Mouse (Mus musculus): ENCODE data around the gene Fcamr. TPM values are rescaled to one million over a fixed set of nuclear protein-coding genes. Genes with fewer than 3 reads are reported as not detected.

Fcamr gene
- polyA plus RNA-seq, 1 experiment from 2014 or later: 0.67 TPM

DNA sequence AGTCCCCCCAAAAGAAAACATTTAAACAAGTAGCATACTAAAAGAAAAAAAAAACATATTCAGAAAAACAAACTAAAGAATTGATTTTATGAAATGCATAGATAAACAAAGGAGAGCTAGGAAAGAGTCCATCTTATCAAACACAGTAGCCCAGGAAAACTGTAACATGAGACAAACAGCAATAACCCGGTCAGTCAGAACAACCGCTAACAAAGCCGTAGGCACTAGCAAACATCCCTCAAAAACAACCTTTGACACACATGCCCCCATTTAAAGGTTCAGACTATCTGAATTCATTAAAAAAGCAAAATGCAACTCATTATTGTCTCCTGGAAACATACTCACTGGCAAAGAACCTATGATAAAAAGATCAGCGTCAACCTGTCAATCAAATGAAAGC lies 56.8 kb downstream of the Fcamr start:
- Histone ChIP-seq H3K27me3 (no peaks in the 10 kb centered on the region), H3K9me3 (replicated peaks) (no peaks in the 10 kb centered on the region), H3K9ac (no peak overlapping the region), H3K27ac (replicated peaks) (no peak overlapping the region), H3K4me3 (replicated peaks) (no peak overlapping the region), H3K4me2 (replicated peaks) (no peak overlapping the region), H3K36me3 (no peaks in the 10 kb centered on the region), H3K4me1 (no peaks in the 10 kb centered on the region)
- ATAC-seq (ENCODE audit: insufficient number of reproducible peaks, low FRiP score, low TSS enrichment, low read depth): no peak
- WGBS: 77% methylated on average over 4 of the region's 4 CpGs

DNA sequence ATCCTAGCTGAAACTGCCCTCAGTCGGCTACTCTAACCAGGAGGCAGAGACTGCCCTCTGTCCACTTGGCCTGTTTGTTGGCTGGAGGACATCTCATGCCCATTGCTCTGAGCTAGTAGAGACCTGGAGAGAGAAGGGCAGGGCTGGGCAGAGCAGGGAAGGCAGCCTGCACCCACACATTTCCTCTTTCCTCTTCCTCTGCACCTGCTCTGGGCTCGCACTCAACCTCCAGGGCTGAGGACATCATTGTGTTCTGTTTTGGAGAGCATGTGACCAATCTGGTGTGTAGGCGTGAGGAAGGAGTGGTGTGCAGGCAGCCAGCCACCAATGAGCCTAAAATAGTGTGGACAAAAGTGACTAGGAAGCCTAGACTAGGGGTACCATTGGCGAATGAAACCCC lies 63.5 kb downstream of the Fcamr start:
- Histone ChIP-seq H3K4me3 (replicated peaks) (no peak overlapping the region), H3K4me1 (no peaks in the 10 kb centered on the region), H3K27ac (replicated peaks) (no peak overlapping the region), H3K27me3 (no peaks in the 10 kb centered on the region), H3K9me3 (replicated peaks) (no peaks in the 10 kb centered on the region), H3K4me2 (replicated peaks) (no peak overlapping the region), H3K9ac (no peak overlapping the region), H3K36me3 (no peaks in the 10 kb centered on the region)
- WGBS: 87% methylated on average over 4 of the region's 4 CpGs
- ATAC-seq (ENCODE audit: insufficient number of reproducible peaks, low FRiP score, low TSS enrichment, low read depth): no peak

Other genes starting within 250 kb of the Fcamr start
- gene Zp3r, start 171.3 kb upstream of the Fcamr start, polyA plus RNA-seq (2015; fragmentation: Nextera tagmentation; extraction: Ambion mirVana): not detected in 2 replicates
- not detected in 2 replicates for gene C4bp, start 139.3 kb upstream of the Fcamr start, polyA plus RNA-seq (2015; fragmentation: Nextera tagmentation; extraction: Ambion mirVana)
- not detected in 2 replicates for gene Gm29427, start 85.1 kb upstream of the Fcamr start, polyA plus RNA-seq (2015; fragmentation: Nextera tagmentation; extraction: Ambion mirVana)
- gene Yod1, start 83.6 kb upstream of the Fcamr start, polyA plus RNA-seq (2015; fragmentation: Nextera tagmentation; extraction: Ambion mirVana): 11.8 and 14.9 TPM in 2 replicates
- 9.2 and 10.1 TPM in 2 replicates for gene Pfkfb2, start 71.6 kb upstream of the Fcamr start, polyA plus RNA-seq (2015; fragmentation: Nextera tagmentation; extraction: Ambion mirVana)
- gene AA986860, start 68.9 kb upstream of the Fcamr start, polyA plus RNA-seq (2015; fragmentation: Nextera tagmentation; extraction: Ambion mirVana): 12.7 and 14.3 TPM in 2 replicates
- 0.08 TPM in 2 replicates for gene Pigr, start 25.8 kb downstream of the Fcamr start, polyA plus RNA-seq (2015; fragmentation: Nextera tagmentation; extraction: Ambion mirVana)
- gene Fcmr, start 64.8 kb downstream of the Fcamr start, polyA plus RNA-seq (2015; fragmentation: Nextera tagmentation; extraction: Ambion mirVana): not detected in 2 replicates
- gene Il24, start 86.6 kb downstream of the Fcamr start, polyA plus RNA-seq (2015; fragmentation: Nextera tagmentation; extraction: Ambion mirVana): not detected in 2 replicates
- not detected in 2 replicates for gene Il20, start 110.5 kb downstream of the Fcamr start, polyA plus RNA-seq (2015; fragmentation: Nextera tagmentation; extraction: Ambion mirVana)
- gene Il19, start 139.2 kb downstream of the Fcamr start, polyA plus RNA-seq (2015; fragmentation: Nextera tagmentation; extraction: Ambion mirVana): not detected in 2 replicates
- gene Il10, start 218.9 kb downstream of the Fcamr start, polyA plus RNA-seq (2015; fragmentation: Nextera tagmentation; extraction: Ambion mirVana): not detected in 2 replicates

Data from embryonic facial prominence, embryonic 15.5 days (tissue).